Comparison of ENCODE assay signal across 25 mouse cellular contexts in the genomic region with DNA sequence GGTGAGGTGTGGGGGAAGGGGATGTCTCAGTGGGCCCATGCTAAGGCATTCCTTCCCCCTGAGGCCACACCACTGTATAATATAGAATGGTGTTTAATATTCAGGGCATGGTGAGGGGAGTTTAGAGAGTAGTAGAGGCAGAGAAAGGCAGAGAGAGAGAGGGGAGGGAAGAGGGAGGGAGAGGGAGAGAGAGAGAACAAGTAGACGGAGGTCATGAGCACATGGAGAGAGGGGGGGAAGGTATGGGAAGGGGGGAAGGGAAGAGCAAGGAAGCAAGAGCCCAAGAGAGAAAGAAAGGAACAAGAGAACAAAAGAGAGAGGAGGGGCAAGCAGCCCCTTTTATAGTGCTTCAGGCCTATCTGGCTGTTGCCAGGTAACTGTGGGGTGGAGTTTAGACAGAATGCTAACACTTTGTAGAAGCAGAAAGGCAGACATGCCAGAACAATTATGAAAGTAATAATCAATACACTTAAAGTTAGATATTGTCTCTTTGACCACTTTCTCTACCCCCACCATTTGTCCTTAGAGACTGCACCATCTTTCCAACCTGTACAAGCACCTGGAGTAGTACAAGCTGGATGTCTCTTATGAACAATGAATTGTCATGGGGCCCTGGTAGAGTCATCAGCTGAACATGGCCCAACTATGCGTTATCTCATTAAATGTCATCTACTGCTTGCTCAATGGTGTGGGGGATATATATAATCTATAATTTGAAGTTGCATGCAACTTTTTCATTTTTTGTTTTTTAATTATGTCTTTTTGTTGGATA.
A peak's percentile ranks its signal among the peaks of the same experiment; 100 is the strongest.
DNase-seq lines count a peak whose midpoint lies in the region; ATAC-seq and TF ChIP-seq lines count a peak whose summit lies in the region.
"Had no signal": no experiment of that assay in that cellular context is flagged by ENCODE, and none has a peak within 500 bp of the region (broad histone marks: within the 10 kb centered on the region; RNA-seq: fewer than 3 reads in every experiment).

No protein-coding gene starts in this region.

- H3K9ac ChIP-seq in forebrain, embryonic 16.5 days (replicated peaks; ENCODE audit: low read depth, low read length), result no peak overlapping the region
- no peak overlapping the region for H3K9ac ChIP-seq in midbrain, postnatal 0 days (replicated peaks; ENCODE audit: low read length, poor library complexity, severe bottlenecking)
- H3K9ac ChIP-seq in hindbrain, embryonic 12.5 days, result no peak overlapping the region
- no peak overlapping the region for H3K9ac ChIP-seq in midbrain, embryonic 15.5 days
- H3K9ac ChIP-seq: embryonic facial prominence, embryonic 13.5 days; intestine, embryonic 15.5 days; limb, embryonic 15.5 days; liver, embryonic 14.5 days; lung, embryonic 14.5 days had no signal

- 54% methylated on average over 2 of the region's 2 CpGs for WGBS in forebrain, embryonic 10.5 days
- 46% methylated on average over 2 of the region's 2 CpGs for WGBS in forebrain, embryonic 16.5 days
- 58% methylated on average over 2 of the region's 2 CpGs for WGBS in midbrain, embryonic 10.5 days
- 44% methylated on average over 2 of the region's 2 CpGs for WGBS in midbrain, postnatal 0 days
- 46% methylated on average over 2 of the region's 2 CpGs for WGBS in hindbrain, embryonic 12.5 days
- 55% methylated on average over 2 of the region's 2 CpGs for WGBS in midbrain, embryonic 15.5 days

- no peak overlapping the region for H3K4me2 ChIP-seq in forebrain, embryonic 16.5 days (ENCODE audit: low read length)
- no peak overlapping the region for H3K4me2 ChIP-seq in midbrain, postnatal 0 days (ENCODE audit: low read depth, low read length, poor library complexity, severe bottlenecking)
- H3K4me2 ChIP-seq in hindbrain, embryonic 12.5 days (replicated peaks), result no peak overlapping the region
- H3K4me2 ChIP-seq in midbrain, embryonic 15.5 days, result no peak overlapping the region
- H3K4me2 ChIP-seq: embryonic facial prominence, embryonic 13.5 days; intestine, embryonic 15.5 days; limb, embryonic 15.5 days; lung, embryonic 14.5 days had no signal

- H3K4me1 ChIP-seq in forebrain, embryonic 10.5 days, result peaks cover 13% of the 10 kb centered on the region
- no peaks in the 10 kb centered on the region for H3K4me1 ChIP-seq in forebrain, embryonic 16.5 days (replicated peaks; ENCODE audit: control insufficient read depth, insufficient read depth, low read length)
- H3K4me1 ChIP-seq in midbrain, embryonic 10.5 days, result peaks cover 11% of the 10 kb centered on the region
- H3K4me1 ChIP-seq in midbrain, postnatal 0 days (ENCODE audit: insufficient read depth, low read length), result no peaks in the 10 kb centered on the region
- peaks cover 7% of the 10 kb centered on the region; the same call in 1 of the 2 replicates for H3K4me1 ChIP-seq in hindbrain, embryonic 12.5 days
- no peaks in the 10 kb centered on the region for H3K4me1 ChIP-seq in midbrain, embryonic 15.5 days
- H3K4me1 ChIP-seq: embryonic facial prominence, embryonic 13.5 days; intestine, embryonic 15.5 days; limb, embryonic 15.5 days had no signal

- H3K4me3 ChIP-seq in forebrain, embryonic 10.5 days, result no peak overlapping the region
- H3K4me3 ChIP-seq in forebrain, embryonic 16.5 days (replicated peaks; ENCODE audit: low read length), result no peak overlapping the region
- H3K4me3 ChIP-seq in midbrain, embryonic 10.5 days, result no peak overlapping the region
- H3K4me3 ChIP-seq in midbrain, postnatal 0 days (ENCODE audit: low read depth, low read length), result no peak overlapping the region
- H3K4me3 ChIP-seq in hindbrain, embryonic 12.5 days, result no peak overlapping the region
- H3K4me3 ChIP-seq in midbrain, embryonic 15.5 days, result no peak overlapping the region
- H3K4me3 ChIP-seq: embryonic facial prominence, embryonic 13.5 days; erythroblast, embryonic 14.5 days; gastrocnemius, adult 2 months; heart, embryonic 10.5 days; intestine, embryonic 15.5 days; limb, embryonic 15.5 days had no signal

- no peaks in the 10 kb centered on the region for H3K9me3 ChIP-seq in forebrain, embryonic 10.5 days
- H3K9me3 ChIP-seq in forebrain, embryonic 16.5 days (ENCODE audit: control insufficient read depth, low read length), result no peaks in the 10 kb centered on the region
- no peaks in the 10 kb centered on the region for H3K9me3 ChIP-seq in midbrain, embryonic 10.5 days (replicated peaks)
- no peaks in the 10 kb centered on the region for H3K9me3 ChIP-seq in midbrain, postnatal 0 days (ENCODE audit: low read length)
- H3K9me3 ChIP-seq in hindbrain, embryonic 12.5 days (replicated peaks), result no peaks in the 10 kb centered on the region
- H3K9me3 ChIP-seq in midbrain, embryonic 15.5 days, result no peaks in the 10 kb centered on the region
- H3K9me3 ChIP-seq: embryonic facial prominence, embryonic 13.5 days; heart, embryonic 10.5 days; intestine, embryonic 15.5 days; limb, embryonic 15.5 days had no signal

- no peak for TF ChIP-seq CTCF in midbrain, postnatal 0 days (IDR thresholded peaks at IDR 0.05)

- H3K27ac ChIP-seq in forebrain, embryonic 10.5 days, result peak overlapping the region; percentile 72; the same call in 1 of the 2 replicates
- no peak overlapping the region for H3K27ac ChIP-seq in forebrain, embryonic 16.5 days (ENCODE audit: low read length)
- H3K27ac ChIP-seq in midbrain, embryonic 10.5 days (replicated peaks), result peak overlapping the region; percentile 57; the same call in 1 of the 2 replicates
- no peak overlapping the region for H3K27ac ChIP-seq in midbrain, postnatal 0 days (ENCODE audit: low read depth, low read length)
- no peak overlapping the region for H3K27ac ChIP-seq in hindbrain, embryonic 12.5 days
- H3K27ac ChIP-seq in midbrain, embryonic 15.5 days, result no peak overlapping the region
- H3K27ac ChIP-seq: embryonic facial prominence, embryonic 13.5 days; gastrocnemius, adult 2 months; heart, embryonic 10.5 days; intestine, embryonic 15.5 days; limb, embryonic 15.5 days; liver, embryonic 14.5 days had no signal

- H3K36me3 ChIP-seq in forebrain, embryonic 10.5 days (replicated peaks), result no peaks in the 10 kb centered on the region
- H3K36me3 ChIP-seq in forebrain, embryonic 16.5 days (ENCODE audit: control insufficient read depth, insufficient read depth), result no peaks in the 10 kb centered on the region
- no peaks in the 10 kb centered on the region for H3K36me3 ChIP-seq in midbrain, embryonic 10.5 days
- H3K36me3 ChIP-seq in midbrain, postnatal 0 days (ENCODE audit: insufficient read depth, low read length), result no peaks in the 10 kb centered on the region
- no peaks in the 10 kb centered on the region for H3K36me3 ChIP-seq in hindbrain, embryonic 12.5 days
- no peaks in the 10 kb centered on the region for H3K36me3 ChIP-seq in midbrain, embryonic 15.5 days (replicated peaks)
- H3K36me3 ChIP-seq: embryonic facial prominence, embryonic 13.5 days; heart, embryonic 10.5 days; intestine, embryonic 15.5 days; limb, embryonic 15.5 days had no signal

- ATAC-seq in forebrain, embryonic 16.5 days, result no peak
- ATAC-seq in midbrain, postnatal 0 days (ENCODE audit: low FRiP score), result no peak
- peak; percentile 73 for ATAC-seq in hindbrain, embryonic 12.5 days (ENCODE audit: low FRiP score)
- ATAC-seq in midbrain, embryonic 15.5 days (replicated peaks), result peak; percentile 52; the same call in 1 of the 2 replicates
- ATAC-seq in granulocyte monocyte progenitor cell, adult 5-6 weeks (replicated peaks; ENCODE audit: poor library complexity, severe bottlenecking), result no peak
- ATAC-seq: CD4-positive, CD25-positive, alpha-beta regulatory T cell, adult 4 months; intestine, embryonic 15.5 days had no signal

- H3K27me3 ChIP-seq in forebrain, embryonic 10.5 days (ENCODE audit: poor library complexity, severe bottlenecking), result no peaks in the 10 kb centered on the region
- H3K27me3 ChIP-seq in forebrain, embryonic 16.5 days (replicated peaks; ENCODE audit: control insufficient read depth, insufficient read depth, low read length), result no peaks in the 10 kb centered on the region
- no peaks in the 10 kb centered on the region for H3K27me3 ChIP-seq in midbrain, embryonic 10.5 days (ENCODE audit: low read depth, poor library complexity, severe bottlenecking)
- no peaks in the 10 kb centered on the region for H3K27me3 ChIP-seq in midbrain, postnatal 0 days (ENCODE audit: insufficient read depth, low read length)
- no peaks in the 10 kb centered on the region for H3K27me3 ChIP-seq in hindbrain, embryonic 12.5 days
- H3K27me3 ChIP-seq in midbrain, embryonic 15.5 days (replicated peaks), result no peaks in the 10 kb centered on the region
- H3K27me3 ChIP-seq: embryonic facial prominence, embryonic 13.5 days; intestine, embryonic 15.5 days; limb, embryonic 15.5 days had no signal

- DNase-seq in forebrain, embryonic 10.5 days (ENCODE audit: extremely low spot score, low spot score), result no peak
- DNase-seq in midbrain, embryonic 10.5 days (ENCODE audit: low spot score), result no peak
- no peak for DNase-seq in midbrain, postnatal 0 days (ENCODE audit: low spot score)
- DNase-seq: adrenal gland, postnatal 36 days; cerebellum, adult 11 months; cerebellum, adult 9-11 months; gastrocnemius, adult 2 months; kidney, adult 8-10 months; kidney, postnatal 14 days; left cerebral cortex, postnatal 4 days; lung, embryonic 14.5 days; right cerebral cortex, adult 18-20 months; right cerebral cortex, postnatal 4 days; thymus, postnatal 36 days had no signal

Comparison
In these comparisons a context has a peak if more than half of its experiments do, and no peak if none do; other contexts are left out.
1. H3K27ac ChIP-seq: peak in forebrain, embryonic 10.5 days (single experiment) and midbrain, embryonic 10.5 days (single experiment); none in forebrain, embryonic 16.5 days (single experiment), midbrain, postnatal 0 days (single experiment), hindbrain, embryonic 12.5 days (single experiment) and midbrain, embryonic 15.5 days (single experiment).
2. ATAC-seq: peak in hindbrain, embryonic 12.5 days (single experiment) and midbrain, embryonic 15.5 days (single experiment); none in forebrain, embryonic 16.5 days (single experiment), midbrain, postnatal 0 days (single experiment) and granulocyte monocyte progenitor cell, adult 5-6 weeks (single experiment).